Mouse (Mus musculus): ENCODE data around the gene Gm26620.

DNA sequence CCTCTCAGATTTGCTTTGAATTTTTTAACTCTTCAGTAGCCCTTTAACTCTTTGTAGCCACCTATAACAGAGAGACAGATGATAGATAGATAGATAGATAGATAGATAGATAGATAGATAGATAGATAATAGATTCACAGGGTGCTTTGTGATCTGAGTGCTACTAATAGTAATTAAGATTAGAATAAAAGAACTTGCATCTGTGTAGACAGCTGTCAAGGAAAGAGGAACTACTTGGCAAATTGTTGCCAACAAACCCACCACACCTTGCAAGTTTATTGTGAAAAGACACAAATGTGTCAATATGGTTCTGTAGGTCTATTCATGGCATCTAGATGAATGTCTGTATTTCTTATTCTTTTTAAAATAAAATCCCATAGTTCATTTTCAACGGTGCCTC lies 49.1 kb downstream of the Gm26620 start:
- TF ChIP-seq CTCF (IDR thresholded peaks at IDR 0.05; ENCODE audit: extremely low read depth, insufficient read depth, low read length), result no peak
- TF ChIP-seq POLR2A (IDR thresholded peaks at IDR 0.05; ENCODE audit: extremely low read depth, insufficient read depth, low read length), result no peak
